Mouse (Mus musculus) kidney, adult 2 months (tissue): ENCODE results near the gene Sf3b2. TPM values are rescaled to one million over a fixed set of nuclear protein-coding genes. Genes with fewer than 3 reads are reported as not detected.
"Not testable (repeated sequence)": the region's sequence is repeated elsewhere in the genome, so short reads cannot be mapped to it uniquely, and the experiment has no call there.

Source experiments
- DNase-seq: peaks from one replicate; pipeline ENCODE4 v3.0.0; 2021
- H3K27ac ChIP-seq: fragments of 200-500 bp; 2 replicates; pipeline ENCODE4 v1.5.1; 2012; ENCODE audit warnings: low read depth, low read length, control low read depth, inconsistent platforms; ENCODE audit not compliant: insufficient read depth
- H3K27me3 ChIP-seq: fragments of 200-500 bp; replicated peaks from 2 replicates; pipeline ENCODE4 v1.6.1; 2012; ENCODE audit warnings: mild to moderate bottlenecking, moderate library complexity, low read length, inconsistent platforms; ENCODE audit not compliant: control insufficient read depth, insufficient read depth
- H3K36me3 ChIP-seq: fragments of 200-500 bp; 2 replicates; pipeline ENCODE4 v1.6.1; 2012; ENCODE audit warnings: mild to moderate bottlenecking, moderate library complexity, low read length, inconsistent platforms; ENCODE audit not compliant: control insufficient read depth, insufficient read depth
- H3K4me1 ChIP-seq: fragments of 200-500 bp; 2 replicates; pipeline ENCODE4 v1.6.1; 2011; ENCODE audit warnings: low read length; ENCODE audit not compliant: control insufficient read depth, insufficient read depth
- H3K4me3 ChIP-seq: fragments of 200-500 bp; 2 replicates; pipeline ENCODE4 v1.5.1; 2011; ENCODE audit warnings: mild to moderate bottlenecking, low read depth, low read length, control low read depth; ENCODE audit not compliant: insufficient read depth
- CTCF ChIP-seq: fragments of 200-500 bp; conservative IDR thresholded peaks from 2 replicates; pipeline ENCODE4 v1.5.1; 2011; ENCODE audit warnings: low read depth, mild to moderate bottlenecking, control low read depth, low read length, moderate library complexity, mixed read lengths; ENCODE audit not compliant: insufficient read depth, insufficient read length
- POLR2A ChIP-seq: fragments of 200-500 bp; IDR thresholded peaks from one replicate; pipeline ENCODE4 v1.6.1; 2011; ENCODE audit warnings: low read depth, low read length, control low read depth
- WGBS: fragments of 180-500 bp; shearing (Covaris S2); methylation state at CpG from one replicate; pipeline ENCODE4 v1.1.7; 2018; 5-methylcytosine and 5-hydroxymethylcytosine counted together
- polyA plus RNA-seq: library from polyadenylated mRNA; depleted of rRNA; stranded (reverse); fragments of >200 nt; gene quantifications from 2 replicates; pipeline ENCODE4 v1.2.3, GENCODE M21; 2012; rRNA removed

Gene Sf3b2
- polyA plus RNA-seq, 1 experiment, result 109 TPM

GRCm38 (mm10) chr19:5267015-5267414, 28.2 kb downstream of the Sf3b2 start:
- DNase-seq, result no peak
- Histone ChIP-seq H3K4me3 (no peak overlapping the region), H3K27me3 (no peaks in the 10 kb centered on the region), H3K4me1 (no peaks in the 10 kb centered on the region), H3K36me3 (no peaks in the 10 kb centered on the region), H3K27ac (no peak overlapping the region)
- WGBS, result 97% methylated on average over 5 of the region's 5 CpGs
- TF ChIP-seq POLR2A (no peak), CTCF (no peak)

GRCm38 (mm10) chr19:5257140-5257539, 38.1 kb downstream of the Sf3b2 start:
- Histone ChIP-seq H3K4me3 (no peak overlapping the region), H3K27ac (no peak overlapping the region), H3K36me3 (no peaks in the 10 kb centered on the region), H3K4me1 (no peaks in the 10 kb centered on the region), H3K27me3 (no peaks in the 10 kb centered on the region)
- TF ChIP-seq POLR2A (no peak), CTCF (no peak)
- DNase-seq, result peak; percentile 17
- 43% methylated on average over 3 of the region's 3 CpGs for WGBS

- not testable (repeated sequence) for H3K4me3 ChIP-seq, H3K27ac ChIP-seq, H3K4me1 ChIP-seq, DNase-seq, H3K27me3 ChIP-seq, H3K36me3 ChIP-seq
- WGBS, result 100% methylated on average over 1 of the region's 1 CpGs
These were observed 58.3 kb downstream of the Sf3b2 start for GRCm38 (mm10) chr19:5236981-5237380.

- no peaks in the 10 kb centered on the region for H3K27me3 ChIP-seq
- H3K4me3 ChIP-seq, result no peak overlapping the region
- no peak overlapping the region for H3K27ac ChIP-seq
- no peaks in the 10 kb centered on the region for H3K36me3 ChIP-seq
- no peaks in the 10 kb centered on the region for H3K4me1 ChIP-seq
- 68% methylated on average over 4 of the region's 4 CpGs for WGBS
- DNase-seq, result no peak
- TF ChIP-seq CTCF (no peak), POLR2A (no peak)
These were observed 62.6 kb downstream of the Sf3b2 start for GRCm38 (mm10) chr19:5232696-5233095.

- no peaks in the 10 kb centered on the region for H3K27me3 ChIP-seq
- no peak for TF ChIP-seq CTCF
- TF ChIP-seq POLR2A, result no peak
- no peaks in the 10 kb centered on the region for H3K36me3 ChIP-seq
- no peak overlapping the region for H3K4me3 ChIP-seq
- no peaks in the 10 kb centered on the region for H3K4me1 ChIP-seq
- no peak overlapping the region for H3K27ac ChIP-seq
- no peak for DNase-seq
- 63% methylated on average over 2 of the region's 2 CpGs for WGBS
These were observed 65.1 kb downstream of the Sf3b2 start for GRCm38 (mm10) chr19:5230110-5230509.

GRCm38 (mm10) chr19:5224624-5225023, 70.6 kb downstream of the Sf3b2 start:
- WGBS, result 86% methylated on average over 2 of the region's 2 CpGs

GRCm38 (mm10) chr19:5224077-5224476, 71.2 kb downstream of the Sf3b2 start:
- no peak overlapping the region for H3K4me3 ChIP-seq
- DNase-seq, result no peak
- no peak for TF ChIP-seq CTCF
- no peak for TF ChIP-seq POLR2A
- WGBS, result 83% methylated on average over 4 of the region's 4 CpGs
- H3K4me1 ChIP-seq, result no peaks in the 10 kb centered on the region
- no peak overlapping the region for H3K27ac ChIP-seq
- no peaks in the 10 kb centered on the region for H3K36me3 ChIP-seq
- no peaks in the 10 kb centered on the region for H3K27me3 ChIP-seq

More at GRCm38 (mm10) chr19:5224624-5225023, 70.6 kb downstream of the Sf3b2 start:
- H3K27me3 ChIP-seq, result no peaks in the 10 kb centered on the region
- no peak for TF ChIP-seq CTCF
- no peak for TF ChIP-seq POLR2A
- no peak overlapping the region for H3K4me3 ChIP-seq
- H3K36me3 ChIP-seq, result no peaks in the 10 kb centered on the region
- no peak for DNase-seq
- no peaks in the 10 kb centered on the region for H3K4me1 ChIP-seq
- H3K27ac ChIP-seq, result no peak overlapping the region

Other genes with a start within 250 kb of the Sf3b2 start
- gene Rin1, start 245.0 kb downstream of the Sf3b2 start, polyA plus RNA-seq, result 2.8 and 4.7 TPM in 2 replicates
- 10.7 and 10.8 TPM in 2 replicates for gene Cd248, start 227.4 kb downstream of the Sf3b2 start, polyA plus RNA-seq
- gene Tmem151a, start 209.9 kb downstream of the Sf3b2 start, polyA plus RNA-seq, result 4.9 and 5.6 TPM in 2 replicates
- gene Yif1a, start 206.9 kb downstream of the Sf3b2 start, polyA plus RNA-seq, result 258 and 297 TPM in 2 replicates
- 0.36 and 0.37 TPM in 2 replicates for gene Cnih2, start 196.9 kb downstream of the Sf3b2 start, polyA plus RNA-seq
- gene Rab1b, start 188.4 kb downstream of the Sf3b2 start, polyA plus RNA-seq, result 246 and 280 TPM in 2 replicates
- 38.8 and 46.0 TPM in 2 replicates for gene Klc2, start 176.9 kb downstream of the Sf3b2 start, polyA plus RNA-seq
- 14.3 and 16.1 TPM in 2 replicates for gene Pacs1, start 22.3 kb downstream of the Sf3b2 start, polyA plus RNA-seq
- 0.28 and 0.43 TPM in 2 replicates for gene Gal3st3, start 2.9 kb upstream of the Sf3b2 start, polyA plus RNA-seq
- 0.08 TPM in 1 of 2 replicates, not detected in the other for gene Catsper1, start 40.3 kb upstream of the Sf3b2 start, polyA plus RNA-seq
- gene Cst6, start 54.1 kb upstream of the Sf3b2 start, polyA plus RNA-seq, result 0.52 and 1.5 TPM in 2 replicates
- 17.8 and 22.0 TPM in 2 replicates for gene Eif1ad, start 71.3 kb upstream of the Sf3b2 start, polyA plus RNA-seq
- gene Banf1, start 71.7 kb upstream of the Sf3b2 start, polyA plus RNA-seq, result 106 and 146 TPM in 2 replicates
- 20.2 and 27.4 TPM in 2 replicates for gene Sart1, start 93.2 kb upstream of the Sf3b2 start, polyA plus RNA-seq
- 0.06 and 0.27 TPM in 2 replicates for gene Tsga10ip, start 107.1 kb upstream of the Sf3b2 start, polyA plus RNA-seq
- gene Drap1, start 129.5 kb upstream of the Sf3b2 start, polyA plus RNA-seq, result 124 and 150 TPM in 2 replicates
- 71.4 and 78.4 TPM in 2 replicates for gene AI837181, start 129.7 kb upstream of the Sf3b2 start, polyA plus RNA-seq
- 0.07 and 0.27 TPM in 2 replicates for gene Fosl1, start 152.1 kb upstream of the Sf3b2 start, polyA plus RNA-seq
- gene Ccdc85b, start 162.4 kb upstream of the Sf3b2 start, polyA plus RNA-seq, result 5.0 and 5.8 TPM in 2 replicates
- 99.5 and 117 TPM in 2 replicates for gene Fibp, start 165.2 kb upstream of the Sf3b2 start, polyA plus RNA-seq
- gene Ctsw, start 173.1 kb upstream of the Sf3b2 start, polyA plus RNA-seq, result 1.1 and 4.7 TPM in 2 replicates
- 43.6 and 50.8 TPM in 2 replicates for gene Efemp2, start 178.5 kb upstream of the Sf3b2 start, polyA plus RNA-seq
- 29.8 and 35.1 TPM in 2 replicates for gene Mus81, start 192.9 kb upstream of the Sf3b2 start, polyA plus RNA-seq
- 395 and 413 TPM in 2 replicates for gene Cfl1, start 195.0 kb upstream of the Sf3b2 start, polyA plus RNA-seq
- 0.62 and 0.69 TPM in 2 replicates for gene 1700020D05Rik, start 208.3 kb upstream of the Sf3b2 start, polyA plus RNA-seq
- gene Snx32, start 215.1 kb upstream of the Sf3b2 start, polyA plus RNA-seq, result 14.7 and 16.3 TPM in 2 replicates